Mouse (Mus musculus) megakaryocyte progenitor cell, adult 5-6 weeks (primary cell): ENCODE measurements at regions not wholly inside any gene's neighbourhood (a gene's known extent, or its start where the extent isn't known, plus 50 kb on each side); places are given as distances from the start of the nearest gene placed in this dataset.
"Not testable (repeated sequence)": the region's sequence is repeated elsewhere in the genome, so short reads cannot be mapped to it uniquely, and the experiment has no call there.

Experiments
- ATAC-seq: replicated peaks from 2 replicates; pipeline ENCODE4 v1.8.0; 2016; ENCODE audit warnings: mild to moderate bottlenecking, moderate TSS enrichment, inconsistent platforms; ENCODE audit not compliant: poor library complexity

DNA sequence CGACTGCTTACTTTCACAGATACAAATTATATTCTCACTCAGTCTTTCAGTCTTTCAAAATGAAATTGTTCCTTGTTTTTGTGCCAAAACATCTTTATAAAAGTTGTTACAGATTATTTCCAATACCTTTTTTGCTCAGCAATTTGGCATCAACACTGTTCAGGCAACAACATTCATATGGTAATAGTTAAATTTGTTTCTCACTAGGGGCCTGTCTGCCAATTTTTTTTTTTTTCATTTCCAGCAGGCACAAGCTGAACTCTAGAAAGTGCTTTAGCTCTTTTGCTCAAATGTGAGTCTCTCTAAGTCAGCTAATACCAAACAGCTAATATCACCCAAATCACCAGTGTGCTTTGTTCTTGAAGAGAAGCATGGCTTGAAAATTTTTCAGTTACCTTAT is 199.4 kb downstream of the Antxr2 start:
- no peak for ATAC-seq

DNA sequence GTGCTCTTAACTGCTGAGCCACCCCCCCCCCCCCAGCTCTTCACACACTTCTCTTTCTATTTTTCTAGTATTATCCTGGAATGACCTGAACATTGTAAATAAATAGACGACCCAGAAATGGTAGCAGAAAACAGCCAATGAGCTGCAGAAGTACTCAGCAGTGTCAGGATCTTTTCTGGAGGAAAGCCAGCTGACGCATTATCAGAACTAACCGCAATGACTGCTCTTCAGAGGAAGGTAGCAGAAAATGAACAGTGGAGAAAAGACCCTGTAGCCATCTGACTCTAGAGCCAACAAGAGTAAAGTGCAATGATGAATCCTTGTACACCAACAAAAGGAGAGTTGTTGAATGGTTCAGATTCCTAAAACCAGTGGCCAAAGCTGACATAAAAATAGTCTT is 213.4 kb downstream of the Antxr2 start:
- ATAC-seq = no peak

- ATAC-seq = no peak
Observed at GRCm38 (mm10) chr5:97815357-97815756, 215.5 kb downstream of the Antxr2 start.

- no peak for ATAC-seq
Observed at GRCm38 (mm10) chr5:97814700-97815099, 216.1 kb downstream of the Antxr2 start.

- no peak for ATAC-seq
Observed at GRCm38 (mm10) chr5:97812611-97813350, 218.1 kb downstream of the Antxr2 start.

DNA sequence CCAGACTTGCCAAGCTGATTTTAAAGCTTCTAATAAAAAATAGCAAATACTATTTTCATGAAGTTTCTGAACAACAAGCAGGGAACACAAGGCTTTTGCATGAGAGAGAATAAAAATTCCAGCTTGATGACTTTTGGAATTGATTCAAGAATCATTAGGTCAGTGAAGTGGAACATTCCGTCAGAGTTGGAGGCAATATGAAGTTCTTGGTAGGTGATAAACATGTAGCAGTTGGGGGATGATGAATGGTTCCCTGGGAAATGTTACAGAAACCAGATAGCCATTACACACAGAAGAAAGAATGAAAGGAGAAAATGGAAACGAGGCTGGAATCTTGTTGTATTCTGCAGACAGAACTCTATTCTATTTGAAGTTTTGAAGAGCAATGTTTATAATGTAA is 221.8 kb downstream of the Antxr2 start:
- ATAC-seq = no peak

DNA sequence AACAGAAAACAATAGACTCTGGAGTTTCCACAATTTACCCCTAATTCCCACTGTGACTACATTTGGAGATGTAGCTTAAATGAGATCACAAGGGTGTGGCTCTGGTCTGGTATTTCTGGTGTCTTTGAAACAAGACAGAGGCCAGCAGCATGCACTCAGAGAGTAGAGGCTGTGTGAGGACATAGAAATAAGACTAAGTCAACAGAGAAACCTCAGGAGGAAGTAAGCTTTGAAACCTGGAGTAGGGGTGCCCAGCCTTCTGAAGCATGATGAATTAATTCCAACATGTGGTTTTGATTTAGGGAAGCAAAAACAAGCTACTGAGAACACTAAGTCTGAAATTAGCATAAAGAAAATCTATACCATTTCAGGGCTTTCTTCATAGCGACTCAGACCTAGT is 223.7 kb downstream of the Antxr2 start:
- ATAC-seq = peak; percentile 93

- no peak for ATAC-seq
Observed at GRCm38 (mm10) chr5:97806754-97807153, 224.1 kb downstream of the Antxr2 start.

DNA sequence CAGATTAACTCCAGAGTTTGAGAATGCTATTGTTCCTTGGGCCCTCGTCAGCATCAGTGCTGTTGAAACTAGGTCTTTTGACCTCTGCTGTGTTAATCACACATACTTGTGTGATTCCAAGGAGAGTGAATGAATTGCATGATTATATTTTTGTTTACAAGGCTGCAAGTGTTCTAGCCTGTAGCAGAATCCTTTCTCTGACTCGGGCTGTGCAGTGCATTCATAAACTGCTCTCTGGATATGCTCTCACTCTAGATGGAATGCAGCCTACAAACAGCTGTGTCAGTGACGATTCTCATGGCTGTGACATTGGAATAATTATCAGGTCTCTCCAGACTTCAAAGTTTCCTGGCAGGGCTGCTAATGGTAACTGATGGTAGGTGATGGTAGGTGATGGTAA is 230.8 kb downstream of the Antxr2 start:
- no peak for ATAC-seq

- ATAC-seq = no peak
Observed at GRCm38 (mm10) chr5:97788175-97788574, 242.7 kb downstream of the Antxr2 start.

DNA sequence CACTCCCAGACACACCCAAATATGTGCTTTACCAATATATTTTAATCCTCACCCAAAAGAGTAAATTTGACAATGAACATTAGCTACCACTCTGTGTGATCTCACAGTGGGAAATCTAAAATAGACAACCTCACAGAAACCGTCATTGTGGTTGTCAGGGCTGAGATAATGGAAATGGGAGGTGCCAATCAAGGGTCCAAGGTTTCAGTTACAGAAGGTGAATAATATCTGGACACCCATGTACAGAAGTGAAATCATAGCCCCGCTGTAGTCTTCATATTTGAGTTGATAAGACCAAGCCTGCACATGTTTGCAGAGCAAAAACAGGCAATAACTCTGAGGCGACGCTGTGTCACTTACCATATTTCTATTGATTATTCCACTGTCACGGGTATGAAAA is 243.8 kb downstream of the Antxr2 start:
- ATAC-seq = no peak

- not testable (repeated sequence) for ATAC-seq
Observed at GRCm38 (mm10) chr5:97775100-97775499, 255.7 kb downstream of the Antxr2 start.

DNA sequence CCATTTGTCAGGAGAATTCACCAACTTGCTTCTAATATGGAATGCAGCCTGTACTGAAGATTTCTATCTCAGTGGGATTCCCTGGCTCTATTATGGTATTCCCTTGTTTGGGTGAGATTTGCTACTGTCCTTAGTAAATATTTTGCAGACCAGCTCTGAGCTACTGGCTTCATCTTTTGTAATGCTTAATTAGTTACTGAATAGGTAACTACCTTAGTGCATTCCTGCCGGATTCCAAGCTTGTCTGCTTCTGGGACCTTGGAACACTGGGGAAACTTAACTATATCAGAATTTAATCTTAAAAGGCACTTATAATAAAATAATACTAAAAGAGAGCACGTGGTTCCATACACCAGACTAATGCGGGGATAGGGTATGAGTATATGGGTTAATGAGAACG is 257.4 kb downstream of the Antxr2 start:
- ATAC-seq = not testable (repeated sequence)

- peak; percentile 58 for ATAC-seq
Observed at GRCm38 (mm10) chr5:97737339-97737738, 280.5 kb upstream of the Gk2 start.

- 0 out of 2 replicates have a peak, but pooled peaks have one; percentile 44 for ATAC-seq
Observed at GRCm38 (mm10) chr5:97730920-97731319, 274.1 kb upstream of the Gk2 start.

DNA sequence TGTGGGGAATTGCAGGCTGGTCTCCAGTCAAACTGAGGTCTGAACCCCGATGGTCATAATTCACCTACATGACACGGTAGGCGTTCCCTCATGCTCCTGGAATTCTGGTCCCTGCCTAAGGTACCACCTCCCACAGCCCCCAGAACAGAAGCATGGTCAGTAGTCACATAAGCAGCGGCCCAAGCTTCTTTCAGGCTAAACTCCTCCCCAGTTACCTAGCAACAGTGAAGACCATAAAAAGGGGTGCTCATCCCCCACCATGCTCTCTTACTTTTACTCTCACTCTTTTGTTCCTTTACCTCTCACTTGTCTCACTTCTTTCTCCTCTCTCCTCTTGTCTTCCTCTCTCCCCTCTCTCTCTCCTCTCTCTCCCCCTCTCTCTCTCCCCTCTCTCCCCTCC is 262.5 kb upstream of the Gk2 start:
- ATAC-seq = not testable (repeated sequence)

- ATAC-seq = no peak
Observed at GRCm38 (mm10) chr5:97705270-97705669, 248.4 kb upstream of the Gk2 start.

DNA sequence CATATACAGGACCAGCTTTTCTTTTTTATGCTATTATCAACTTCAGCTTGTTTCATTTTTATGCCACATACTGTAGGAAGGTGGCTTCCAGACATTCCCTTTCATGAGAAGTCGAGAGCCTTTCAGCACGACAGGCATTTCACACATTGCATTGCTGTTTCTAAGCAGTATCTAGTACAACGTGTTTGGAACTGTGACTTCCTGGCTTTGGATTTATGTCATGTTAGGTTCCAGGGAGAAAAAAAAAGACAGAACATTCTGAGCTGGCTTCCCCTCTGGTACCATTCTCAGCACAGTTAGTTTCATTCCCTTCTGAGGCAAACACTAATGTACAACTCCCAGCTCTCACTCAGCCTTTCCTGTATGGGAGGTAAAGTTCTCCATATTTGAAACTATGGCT is 243.7 kb upstream of the Gk2 start:
- ATAC-seq = no peak

DNA sequence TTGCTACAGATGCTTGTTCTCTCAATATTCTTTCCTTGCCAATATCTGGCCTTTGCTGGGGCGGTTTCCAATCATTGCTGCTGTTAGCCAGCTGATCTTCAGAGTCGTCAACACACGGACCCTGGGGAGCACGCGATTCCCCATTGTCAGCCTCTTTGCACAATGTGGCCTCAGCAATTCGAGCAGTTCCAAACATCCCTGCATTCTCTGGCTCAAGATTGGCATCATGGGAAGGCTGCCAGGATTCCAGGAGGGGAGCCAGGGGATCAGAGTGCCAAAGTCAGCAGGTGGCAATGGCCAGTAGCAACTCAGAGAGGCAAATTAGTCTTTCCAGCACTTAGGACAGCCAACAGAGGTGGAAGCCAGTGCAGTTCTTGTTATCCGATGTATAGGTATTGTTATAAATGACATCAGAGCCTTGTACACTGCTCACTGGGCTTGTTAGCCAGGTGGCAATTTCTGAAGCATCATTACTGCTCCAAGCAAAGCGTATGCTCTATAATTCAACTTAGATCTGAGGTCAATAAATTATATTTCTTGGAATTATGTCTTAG is 240.8 kb upstream of the Gk2 start:
- no peak for ATAC-seq

DNA sequence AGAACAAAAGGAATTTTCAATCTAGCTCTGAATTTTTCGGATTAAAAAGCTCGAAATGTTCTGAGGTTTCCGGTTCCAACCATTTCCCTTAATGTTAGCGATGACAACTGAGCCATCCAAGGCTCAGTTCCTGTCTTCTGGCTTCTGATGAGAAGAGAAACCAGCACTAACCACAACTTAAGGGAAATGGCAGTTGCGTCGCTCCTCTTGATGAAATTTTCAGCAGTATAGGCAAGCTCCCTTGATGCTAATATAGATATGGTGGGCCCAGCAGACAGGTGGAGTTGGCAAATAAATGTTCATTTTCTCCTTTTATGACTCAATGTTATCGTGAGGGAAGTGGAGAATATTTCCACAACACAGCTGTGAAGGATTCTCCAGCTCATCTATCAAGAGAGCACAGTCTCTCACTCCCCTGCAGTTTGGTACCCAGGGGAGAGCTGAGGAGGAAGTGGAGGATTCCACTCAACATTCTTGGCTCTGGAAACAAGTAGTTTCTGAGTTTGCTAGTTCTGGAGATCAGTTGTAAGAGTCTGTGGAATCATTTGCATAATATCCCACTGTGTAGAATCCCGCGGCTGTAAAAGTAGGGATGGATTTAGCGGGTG is 236.6 kb upstream of the Gk2 start:
- peak; percentile 88 for ATAC-seq

- 0 out of 2 replicates have a peak, but pooled peaks have one; percentile 31 for ATAC-seq
Observed at GRCm38 (mm10) chr5:97685443-97685842, 228.6 kb upstream of the Gk2 start.

- no peak for ATAC-seq
Observed at GRCm38 (mm10) chr5:97684592-97685258, 227.9 kb upstream of the Gk2 start.
